Mouse (Mus musculus): ENCODE results near the gene Borcs8.

DNA sequence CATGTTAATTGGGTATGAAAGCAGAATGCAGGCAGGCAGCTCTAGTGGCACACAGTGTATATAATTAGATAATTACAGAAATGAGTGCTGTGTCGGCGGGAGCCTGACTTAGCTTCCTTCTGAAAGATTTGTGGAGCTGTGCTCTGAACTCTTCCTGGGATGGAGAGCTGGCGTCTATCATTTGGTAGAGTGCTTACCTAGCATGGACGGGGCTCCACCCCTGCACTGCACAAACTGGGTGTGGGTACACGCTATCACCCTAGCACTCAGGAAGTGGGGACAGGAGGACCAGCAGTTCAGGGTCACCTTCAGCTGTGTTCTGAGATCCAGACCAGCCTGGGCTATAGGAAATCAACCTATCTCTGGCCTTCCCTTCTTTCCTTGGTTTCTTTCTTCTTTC lies 34.0 kb downstream of the Borcs8 start:
- TF ChIP-seq CTCF (IDR thresholded peaks at IDR 0.05; ENCODE audit: control insufficient read depth, insufficient read depth, insufficient replicate concordance, low read depth, low read length), result no peak
- no peak for TF ChIP-seq POLR2A (IDR thresholded peaks at IDR 0.05; ENCODE audit: control insufficient read depth, low read depth, low read length)

Data from testis, adult 2 months (tissue).